Mouse (Mus musculus): ENCODE measurements around the gene Slc25a26.

GRCm38 (mm10) chr6:94530756-94531155 lies 30.6 kb downstream of the Slc25a26 start:
- TF ChIP-seq EP300 (IDR thresholded peaks at IDR 0.05; ENCODE audit: low read depth) (no peak), CTCF (IDR thresholded peaks at IDR 0.05; ENCODE audit: low read depth) (no peak)

Measured in liver, embryonic 14.5 days (tissue).